Mouse (Mus musculus): ENCODE results near the gene N4bp1.

- TF ChIP-seq POLR2A (IDR thresholded peaks at IDR 0.05; ENCODE audit: low read depth, low read length) = no peak
- no peak for TF ChIP-seq CTCF (IDR thresholded peaks at IDR 0.05; ENCODE audit: extremely low read depth, insufficient read length, insufficient replicate concordance, low read depth, low read length)
Measured at GRCm38 (mm10) chr8:86758651-86759050, 126.4 kb downstream of the N4bp1 start.

All from small intestine, adult 2 months (tissue).